Mouse (Mus musculus) kidney, adult 9 months (tissue): ENCODE data around the gene Brap.

Experiments
- DNase-seq: peaks from one replicate; pipeline ENCODE4 v3.0.0; 2022

Brap gene

DNA sequence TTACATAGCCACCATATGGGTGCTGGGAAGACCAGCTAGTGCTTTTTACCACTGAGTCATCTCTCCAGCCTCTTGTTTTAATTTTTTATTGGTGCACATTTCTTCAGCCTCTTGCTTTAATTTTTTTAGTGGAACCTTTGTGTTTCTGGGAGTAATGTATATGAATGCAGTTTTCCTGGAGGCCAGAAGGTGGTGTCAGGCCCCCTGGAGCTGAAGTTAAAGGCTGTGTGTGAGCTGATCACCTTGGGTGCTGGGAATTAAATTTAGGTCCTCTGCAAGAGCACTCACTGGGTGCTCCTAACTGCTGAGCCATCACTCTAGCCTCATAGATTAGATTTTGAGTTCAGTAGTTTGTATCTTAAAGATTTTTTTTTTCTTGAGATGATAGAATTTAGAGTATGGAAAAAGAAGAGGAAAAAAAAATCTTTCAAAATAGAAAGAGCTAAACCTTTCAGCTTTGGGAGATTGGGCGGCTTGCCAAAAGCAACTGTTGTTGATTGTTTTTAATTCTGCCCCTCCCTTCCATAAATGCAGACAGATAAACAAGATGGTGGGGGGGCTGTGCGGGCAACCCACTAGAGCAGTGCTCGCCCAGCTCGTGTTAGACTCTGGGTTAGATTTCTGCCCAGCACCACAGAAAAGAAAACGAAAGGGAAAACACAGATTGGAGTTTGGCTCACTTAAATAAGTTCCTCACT lies 60.7 kb downstream of the Brap start:
- no peak for DNase-seq

- no peak for DNase-seq
Measured at GRCm38 (mm10) chr5:121721841-121722240, 61.5 kb downstream of the Brap start.

- peak; percentile 57 for DNase-seq
Measured at GRCm38 (mm10) chr5:121724678-121725077, 64.3 kb downstream of the Brap start.

- no peak for DNase-seq
Measured at GRCm38 (mm10) chr5:121730057-121730456, 69.7 kb downstream of the Brap start.

DNA sequence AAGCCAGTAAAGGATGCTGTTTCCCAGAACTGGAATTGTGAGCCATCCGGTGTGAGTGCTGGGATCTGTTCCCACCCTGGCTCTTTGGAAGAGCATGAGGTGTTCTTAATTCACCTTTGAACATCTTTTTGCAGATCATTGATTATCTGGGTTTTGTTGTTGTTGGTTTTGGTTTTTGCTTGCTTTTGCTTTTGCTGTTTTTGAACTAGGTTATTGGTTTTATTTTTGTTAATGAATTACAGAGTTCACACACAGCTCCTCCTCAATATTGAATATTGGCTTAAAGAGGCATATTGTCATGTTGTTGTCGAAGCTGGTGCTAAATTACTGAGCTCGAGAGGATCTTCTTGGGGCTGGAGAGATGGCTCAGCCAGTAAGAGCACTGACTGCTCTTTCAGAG lies 76.3 kb downstream of the Brap start:
- no peak for DNase-seq
